Mouse (Mus musculus) neutrophil, adult 5-6 weeks (primary cell): Measurements from ENCODE around the gene Hdhd5. TPM values are rescaled to one million over a fixed set of nuclear protein-coding genes. Genes with fewer than 3 reads are reported as not detected.

Experiments used
- ATAC-seq: fragments of 151-379, 151-347 bp; 2 replicates; pipeline ENCODE4 v1.8.0; 2017; ENCODE audit warnings: mild to moderate bottlenecking, moderate TSS enrichment; ENCODE audit not compliant: insufficient number of reproducible peaks, poor library complexity, low FRiP score, severe bottlenecking; ENCODE audit errors: extremely low read depth
- total RNA-seq: library from RNA; stranded (forward); fragments of 200-1000 nt; gene quantifications from 2 replicates; pipeline ENCODE4 v1.2.3, GENCODE M21; 2017

Hdhd5 gene
- total RNA-seq, 1 experiment from 2014 or later = 25.8 TPM

DNA sequence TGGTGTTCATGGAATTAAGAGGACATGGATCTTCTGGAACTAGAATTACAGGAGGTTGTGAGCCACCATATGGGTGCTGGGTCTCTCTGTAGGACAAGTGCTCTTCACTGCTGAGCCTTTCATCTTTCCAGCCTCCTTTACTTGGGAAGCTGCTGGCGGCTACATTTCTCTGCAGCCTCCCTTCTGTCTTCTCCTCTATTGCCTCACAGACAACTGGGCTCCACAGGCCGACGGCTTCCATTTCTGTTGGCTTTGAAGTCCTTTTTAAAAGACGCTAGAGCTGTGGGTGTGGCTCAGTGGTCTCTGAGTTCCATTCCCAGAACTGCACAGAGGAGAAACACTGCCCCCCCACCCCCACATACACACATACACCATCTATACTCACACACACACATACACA is 65.7 kb downstream of the Hdhd5 start:
- ATAC-seq = no peak

DNA sequence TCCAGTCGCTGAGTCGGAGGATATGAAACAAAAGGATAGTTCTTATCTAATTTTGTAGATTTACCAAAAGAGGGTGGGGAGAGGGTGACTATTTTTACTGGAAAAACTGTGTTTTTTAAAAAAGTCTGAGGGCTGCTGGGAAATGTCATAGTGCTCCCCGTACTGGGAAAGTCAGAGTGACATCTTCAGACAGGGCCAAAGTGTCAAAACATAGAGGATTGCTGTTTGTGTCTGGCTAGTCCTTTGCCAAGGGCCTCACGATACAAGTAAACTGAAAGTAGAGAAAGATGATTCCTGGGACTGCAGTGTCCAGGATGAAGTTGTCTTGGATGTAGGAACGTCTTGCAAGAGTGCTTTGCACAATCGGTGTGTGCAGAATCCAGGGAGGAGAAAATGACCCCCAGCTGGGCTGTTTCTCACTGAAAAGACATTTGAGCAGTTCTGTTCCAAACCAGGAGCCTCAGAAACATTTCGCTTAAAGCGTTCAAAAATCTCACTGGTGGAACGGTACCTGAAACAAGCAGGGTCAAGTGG is 66.6 kb downstream of the Hdhd5 start:
- no peak for ATAC-seq

DNA sequence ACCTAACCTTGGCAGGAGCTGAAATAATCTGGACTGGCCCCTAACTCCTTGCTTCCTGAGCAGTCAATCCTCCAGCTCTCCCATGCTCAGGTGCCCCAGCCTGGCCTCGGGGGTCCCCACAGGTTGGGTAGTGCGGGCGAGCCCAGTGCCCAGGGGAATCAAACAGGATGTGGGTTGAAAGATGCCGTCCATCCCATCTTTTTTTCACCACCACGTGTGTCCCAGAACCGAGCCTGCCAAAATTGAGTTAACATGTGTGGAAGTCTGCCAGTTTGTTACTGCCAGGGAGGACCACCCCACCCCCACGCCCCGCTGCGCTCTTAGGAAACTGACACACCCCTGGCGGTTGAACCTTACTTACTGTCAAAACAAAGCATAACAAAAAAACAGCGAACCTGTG is 67.2 kb downstream of the Hdhd5 start:
- no peak for ATAC-seq

DNA sequence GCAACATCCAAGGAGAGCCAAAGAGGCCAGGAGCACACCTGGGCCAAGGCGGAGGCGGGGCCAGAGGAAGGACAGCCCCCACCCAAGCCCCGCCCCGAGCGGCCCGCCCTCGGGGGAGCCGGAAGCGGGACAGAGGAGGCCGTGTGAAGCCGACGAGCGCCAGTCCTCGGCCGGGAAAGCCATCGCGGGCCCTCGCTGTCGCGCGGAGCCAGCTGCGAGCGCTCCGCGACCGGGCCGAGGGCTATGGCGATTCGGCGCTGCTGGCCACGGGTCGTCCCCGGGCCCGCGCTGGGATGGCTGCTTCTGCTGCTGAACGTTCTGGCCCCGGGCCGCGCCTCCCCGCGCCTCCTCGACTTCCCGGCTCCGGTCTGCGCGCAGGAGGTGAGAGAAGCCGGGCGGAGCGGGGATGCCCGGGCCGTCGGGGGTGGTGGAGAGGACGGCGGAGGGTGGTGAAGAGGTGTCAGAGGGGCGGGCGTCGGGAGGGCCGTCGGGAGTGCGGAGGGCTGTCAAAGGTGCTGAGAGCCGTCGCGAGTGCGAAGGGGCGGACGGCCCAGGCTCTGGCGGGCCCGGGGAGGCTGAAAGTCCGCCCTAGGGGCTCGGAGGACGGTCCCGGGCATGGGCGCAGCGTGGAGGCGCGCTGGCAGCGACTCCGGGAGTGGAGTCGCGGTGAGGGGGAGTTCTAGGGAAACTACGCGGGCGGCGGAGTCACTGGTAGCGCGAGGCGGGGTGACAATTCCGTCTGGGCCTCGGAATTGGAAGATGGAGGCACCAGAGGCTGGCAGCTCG is 67.8 kb downstream of the Hdhd5 start, which contains the start of gene Il17ra:
Gene Il17ra (plus strand): TSS at position 162 of the 786 bp plus-strand sequence.
- ATAC-seq = peak; percentile 49

DNA sequence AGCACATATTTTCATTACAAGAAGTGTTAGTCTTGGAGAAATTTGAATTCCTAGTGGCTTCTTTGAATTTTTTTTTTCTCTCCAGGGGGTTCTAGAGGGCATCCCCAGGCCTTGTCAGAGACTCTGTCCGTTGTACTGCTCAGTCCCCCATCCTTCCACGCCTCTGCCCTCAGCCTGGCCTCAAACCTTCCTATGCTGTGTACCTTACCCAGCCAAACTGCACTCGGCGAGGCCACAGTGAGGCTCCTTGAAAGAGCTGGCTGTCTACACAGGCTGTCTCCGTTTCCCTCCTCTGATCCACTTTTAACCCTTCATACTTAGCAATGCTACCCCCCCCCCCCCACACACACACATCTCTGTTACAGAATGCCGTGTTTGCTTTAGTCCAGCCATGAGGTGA is 68.9 kb downstream of the Hdhd5 start:
- no peak for ATAC-seq

DNA sequence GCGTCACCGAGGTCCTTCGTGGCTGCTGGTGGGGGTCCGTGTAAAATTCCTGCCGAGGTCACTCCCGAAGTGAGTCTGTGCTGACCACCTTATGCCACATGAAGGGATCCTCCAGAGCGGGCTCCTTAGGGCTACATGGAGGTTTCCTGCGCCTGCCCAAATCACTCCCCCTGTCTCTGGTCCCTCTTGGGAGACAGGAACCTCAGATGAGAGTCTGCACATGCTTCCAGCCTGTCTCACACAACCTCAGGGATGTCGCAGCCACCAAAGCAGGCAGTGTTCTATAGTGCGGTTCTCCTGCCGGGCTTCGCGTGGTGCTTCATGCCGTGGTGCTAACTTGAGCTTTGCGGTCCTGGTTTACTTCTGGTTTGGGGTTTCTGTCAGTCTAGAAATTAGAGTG is 69.9 kb downstream of the Hdhd5 start:
- ATAC-seq = no peak

Other genes with a start within 250 kb of the Hdhd5 start
- gene D330020A13Rik, start 237.0 kb downstream of the Hdhd5 start, total RNA-seq = not detected in 2 replicates
- gene B4galnt3, start 236.8 kb downstream of the Hdhd5 start, total RNA-seq = not detected in 2 replicates
- gene Kdm5a, start 167.2 kb downstream of the Hdhd5 start, total RNA-seq = 188 and 248 TPM in 2 replicates
- 24.7 and 26.3 TPM in 2 replicates for gene Ccdc77, start 166.9 kb downstream of the Hdhd5 start, total RNA-seq
- 168 and 176 TPM in 2 replicates for gene Il17ra, start 68.1 kb downstream of the Hdhd5 start, total RNA-seq
- not detected in 2 replicates for gene Tmem121b, start 37.5 kb downstream of the Hdhd5 start, total RNA-seq
- 24.6 and 27.9 TPM in 2 replicates for gene Cecr2, start 135.1 kb upstream of the Hdhd5 start, total RNA-seq
- gene Slc25a18, start 242.3 kb upstream of the Hdhd5 start, total RNA-seq = 0.70 TPM in 1 of 2 replicates, not detected in the other